Mouse (Mus musculus): ENCODE data around the gene Kcnc4. TPM values are rescaled to one million over a fixed set of nuclear protein-coding genes. Genes with fewer than 3 reads are reported as not detected.

Gene Kcnc4
- polyA plus RNA-seq, 2 experiments, result not detected

GRCm38 (mm10) chr3:107436434-107436833 is 22.9 kb downstream of the Kcnc4 start:
- no peak overlapping the region for H3K4me2 ChIP-seq (ENCODE audit: low read depth)
- no peak overlapping the region for H3K27ac ChIP-seq
- TF ChIP-seq CTCF (IDR thresholded peaks at IDR 0.05; ENCODE audit: low read depth) (no peak), EP300 (IDR thresholded peaks at IDR 0.05; ENCODE audit: low read depth) (no peak)
- no peak for ATAC-seq (ENCODE audit: insufficient read depth)
- 40% methylated on average over 6 of the region's 6 CpGs for WGBS (ENCODE audit: insufficient replicate concordance)
- no peak overlapping the region for H3K4me3 ChIP-seq (ENCODE audit: insufficient read depth in 1 of 2, low read depth in 2 of 2, low read length in 2 of 2)
- no peak overlapping the region for H3K9ac ChIP-seq (replicated peaks)
- H3K36me3 ChIP-seq (replicated peaks; ENCODE audit: control insufficient read depth, insufficient read depth, low read depth), result no peaks in the 10 kb centered on the region
- DNase-seq (ENCODE audit: low read depth in 3 of 3, low spot score in 3 of 3), result no peak
- no peaks in the 10 kb centered on the region for H3K27me3 ChIP-seq (ENCODE audit: control insufficient read depth, insufficient read depth, low read length)
- H3K4me1 ChIP-seq (replicated peaks; ENCODE audit: control insufficient read depth in 2 of 2, insufficient read depth in 2 of 2, low read length in 1 of 2), result no peaks in the 10 kb centered on the region
- H3K9me3 ChIP-seq (ENCODE audit: control insufficient read depth, low read length), result no peaks in the 10 kb centered on the region

- no peak overlapping the region for H3K9ac ChIP-seq (replicated peaks)
- H3K27ac ChIP-seq, result no peak overlapping the region
- no peaks in the 10 kb centered on the region for H3K4me1 ChIP-seq (replicated peaks; ENCODE audit: control insufficient read depth in 2 of 2, insufficient read depth in 2 of 2, low read length in 1 of 2)
- H3K36me3 ChIP-seq (replicated peaks; ENCODE audit: control insufficient read depth, insufficient read depth, low read depth), result no peaks in the 10 kb centered on the region
- no peak overlapping the region for H3K4me3 ChIP-seq (ENCODE audit: insufficient read depth in 1 of 2, low read depth in 2 of 2, low read length in 2 of 2)
- no peaks in the 10 kb centered on the region for H3K27me3 ChIP-seq (ENCODE audit: control insufficient read depth, insufficient read depth, low read length)
- 54% methylated on average over 9 of the region's 9 CpGs for WGBS (ENCODE audit: insufficient replicate concordance)
- H3K9me3 ChIP-seq (ENCODE audit: control insufficient read depth, low read length), result no peaks in the 10 kb centered on the region
- no peak for ATAC-seq (ENCODE audit: insufficient read depth)
- no peak overlapping the region for H3K4me2 ChIP-seq (ENCODE audit: low read depth)
- no peak for DNase-seq (ENCODE audit: low read depth in 3 of 3, low spot score in 3 of 3)
- TF ChIP-seq CTCF (IDR thresholded peaks at IDR 0.05; ENCODE audit: low read depth), result no peak
- no peak for TF ChIP-seq EP300 (IDR thresholded peaks at IDR 0.05; ENCODE audit: low read depth)
Measured at GRCm38 (mm10) chr3:107433614-107434013, 25.7 kb downstream of the Kcnc4 start.

- ATAC-seq (ENCODE audit: insufficient read depth), result no peak
- TF ChIP-seq EP300 (IDR thresholded peaks at IDR 0.05; ENCODE audit: low read depth) (no peak), CTCF (IDR thresholded peaks at IDR 0.05; ENCODE audit: low read depth) (no peak)
- no peak overlapping the region for H3K4me3 ChIP-seq (ENCODE audit: insufficient read depth in 1 of 2, low read depth in 2 of 2, low read length in 2 of 2)
Measured at GRCm38 (mm10) chr3:107431268-107431667, 28.1 kb downstream of the Kcnc4 start.

GRCm38 (mm10) chr3:107424258-107425041 is 34.9 kb downstream of the Kcnc4 start:
- no peak for ATAC-seq (ENCODE audit: insufficient read depth)
- 50% methylated on average over 11 of the region's 11 CpGs for WGBS (ENCODE audit: insufficient replicate concordance)
- TF ChIP-seq CTCF (IDR thresholded peaks at IDR 0.05; ENCODE audit: low read depth) (no peak), EP300 (IDR thresholded peaks at IDR 0.05; ENCODE audit: low read depth) (no peak)

More at GRCm38 (mm10) chr3:107431268-107431667, 28.1 kb downstream of the Kcnc4 start:
- DNase-seq (ENCODE audit: low read depth in 3 of 3, low spot score in 3 of 3), result no peak
- Histone ChIP-seq H3K36me3 (replicated peaks; ENCODE audit: control insufficient read depth, insufficient read depth, low read depth) (no peaks in the 10 kb centered on the region), H3K27ac (no peak overlapping the region), H3K9ac (replicated peaks) (no peak overlapping the region), H3K9me3 (ENCODE audit: control insufficient read depth, low read length) (no peaks in the 10 kb centered on the region), H3K27me3 (ENCODE audit: control insufficient read depth, insufficient read depth, low read length) (no peaks in the 10 kb centered on the region), H3K4me1 (replicated peaks; ENCODE audit: control insufficient read depth in 2 of 2, insufficient read depth in 2 of 2, low read length in 1 of 2) (no peaks in the 10 kb centered on the region), H3K4me2 (ENCODE audit: low read depth) (no peak overlapping the region)
- 35% methylated on average over 1 of the region's 1 CpGs for WGBS (ENCODE audit: insufficient replicate concordance)

GRCm38 (mm10) chr3:107420156-107420555 is 39.2 kb downstream of the Kcnc4 start:
- no peaks in the 10 kb centered on the region for H3K27me3 ChIP-seq (ENCODE audit: control insufficient read depth, insufficient read depth, low read length)
- no peak overlapping the region for H3K4me3 ChIP-seq (ENCODE audit: insufficient read depth in 1 of 2, low read depth in 2 of 2, low read length in 2 of 2)
- no peaks in the 10 kb centered on the region for H3K36me3 ChIP-seq (replicated peaks; ENCODE audit: control insufficient read depth, insufficient read depth, low read depth)
- TF ChIP-seq CTCF (IDR thresholded peaks at IDR 0.05; ENCODE audit: low read depth) (no peak), EP300 (IDR thresholded peaks at IDR 0.05; ENCODE audit: low read depth) (no peak)
- H3K9me3 ChIP-seq (ENCODE audit: control insufficient read depth, low read length), result no peaks in the 10 kb centered on the region
- no peak overlapping the region for H3K9ac ChIP-seq (replicated peaks)
- ATAC-seq (ENCODE audit: insufficient read depth) (no peak), DNase-seq (ENCODE audit: low read depth in 3 of 3, low spot score in 3 of 3) (no peak)
- WGBS (ENCODE audit: insufficient replicate concordance), result 41% methylated on average over 2 of the region's 2 CpGs
- H3K4me1 ChIP-seq (replicated peaks; ENCODE audit: control insufficient read depth in 2 of 2, insufficient read depth in 2 of 2, low read length in 1 of 2), result no peaks in the 10 kb centered on the region
- no peak overlapping the region for H3K4me2 ChIP-seq (ENCODE audit: low read depth)
- no peak overlapping the region for H3K27ac ChIP-seq

More at GRCm38 (mm10) chr3:107424258-107425041, 34.9 kb downstream of the Kcnc4 start:
- H3K27me3 ChIP-seq (ENCODE audit: control insufficient read depth, insufficient read depth, low read length), result no peaks in the 10 kb centered on the region
- H3K9ac ChIP-seq (replicated peaks), result no peak overlapping the region
- H3K4me3 ChIP-seq (ENCODE audit: insufficient read depth in 1 of 2, low read depth in 2 of 2, low read length in 2 of 2), result no peak overlapping the region
- no peaks in the 10 kb centered on the region for H3K36me3 ChIP-seq (replicated peaks; ENCODE audit: control insufficient read depth, insufficient read depth, low read depth)
- no peaks in the 10 kb centered on the region for H3K4me1 ChIP-seq (replicated peaks; ENCODE audit: control insufficient read depth in 2 of 2, insufficient read depth in 2 of 2, low read length in 1 of 2)
- no peak overlapping the region for H3K27ac ChIP-seq
- H3K9me3 ChIP-seq (ENCODE audit: control insufficient read depth, low read length), result no peaks in the 10 kb centered on the region
- no peak for DNase-seq (ENCODE audit: low read depth in 3 of 3, low spot score in 3 of 3)
- H3K4me2 ChIP-seq (ENCODE audit: low read depth), result no peak overlapping the region
